Mouse (Mus musculus) hindbrain, embryonic 10.5 days (tissue): ENCODE results near the gene Sectm1b. TPM values are rescaled to one million over a fixed set of nuclear protein-coding genes. Genes with fewer than 3 reads are reported as not detected.
"Not testable (repeated sequence)": the region's sequence is repeated elsewhere in the genome, so short reads cannot be mapped to it uniquely, and the experiment has no call there.

ENCODE experiments used
- DNase-seq: peaks from one replicate; pipeline ENCODE4 v3.0.0-alpha.2; 2017; ENCODE audit warnings: low spot score
- H3K27ac ChIP-seq: fragments of 300-500 bp; sonication (generic); 2 replicates; pipeline ENCODE4 v1.5.1; 2016; ENCODE audit warnings: mild to moderate bottlenecking, moderate library complexity
- H3K27me3 ChIP-seq: fragments of 300-500 bp; sonication (generic); 2 replicates; pipeline ENCODE4 v1.6.1; 2016; ENCODE audit warnings: mild to moderate bottlenecking; ENCODE audit not compliant: poor library complexity, insufficient read depth, severe bottlenecking
- H3K36me3 ChIP-seq: fragments of 300-500 bp; sonication (generic); 2 replicates; pipeline ENCODE4 v1.6.1; 2016; ENCODE audit warnings: mild to moderate bottlenecking, moderate library complexity
- H3K4me1 ChIP-seq: fragments of 300-500 bp; sonication (generic); replicated peaks from 2 replicates; pipeline ENCODE4 v1.6.1; 2016; ENCODE audit warnings: mild to moderate bottlenecking
- H3K4me3 ChIP-seq: fragments of 300-500 bp; sonication (generic); 2 replicates; pipeline ENCODE4 v1.5.1; 2016; ENCODE audit warnings: mild to moderate bottlenecking, moderate library complexity
- H3K9me3 ChIP-seq: fragments of 300-500 bp; sonication (generic); 2 replicates; pipeline ENCODE4 v1.6.1; 2016; ENCODE audit warnings: mild to moderate bottlenecking, moderate library complexity
- WGBS: fragments of 180-500 bp; shearing (Covaris S2); methylation state at CpG from one replicate; pipeline ENCODE4 v1.1.7; 2016; 5-methylcytosine and 5-hydroxymethylcytosine counted together
- polyA plus RNA-seq: library from polyadenylated mRNA; unstranded; fragments of >200 nt; fragmentation: Nextera tagmentation; extraction: Ambion mirVana; gene quantifications from 2 replicates; pipeline ENCODE4 v1.2.1, GENCODE M21; 2016

Gene Sectm1b
- polyA plus RNA-seq, 1 experiment from 2014 or later: not detected

- not testable (repeated sequence) for H3K9me3 ChIP-seq, H3K36me3 ChIP-seq, H3K4me3 ChIP-seq, DNase-seq, H3K27me3 ChIP-seq, H3K27ac ChIP-seq
- WGBS: 95% methylated on average over 6 of the region's 6 CpGs
- H3K4me1 ChIP-seq: peaks cover 14% of the 10 kb centered on the region; the same call in 1 of the 2 replicates
Measured at GRCm38 (mm10) chr11:121060401-121061067, 2.8 kb downstream of the Sectm1b start.

- Histone ChIP-seq H3K36me3 (no peaks in the 10 kb centered on the region), H3K4me3 (no peak overlapping the region), H3K9me3 (no peaks in the 10 kb centered on the region), H3K27ac (no peak overlapping the region), H3K4me1 (0 out of 2 replicates have a peak, but pooled peaks cover 7% of the 10 kb centered on the region), H3K27me3 (peaks cover 8% of the 10 kb centered on the region; the same call in 1 of the 2 replicates)
- WGBS: 93% methylated on average over 4 of the region's 4 CpGs
- no peak for DNase-seq
Measured at GRCm38 (mm10) chr11:121059471-121059870, 3.9 kb downstream of the Sectm1b start.

GRCm38 (mm10) chr11:121058956-121059355 is 4.4 kb downstream of the Sectm1b start:
- H3K27ac ChIP-seq: no peak overlapping the region
- no peak for DNase-seq
- H3K9me3 ChIP-seq: no peaks in the 10 kb centered on the region
- H3K27me3 ChIP-seq: peaks cover 8% of the 10 kb centered on the region; the same call in 1 of the 2 replicates
- H3K36me3 ChIP-seq: no peaks in the 10 kb centered on the region
- no peak overlapping the region for H3K4me3 ChIP-seq
- 0 out of 2 replicates have a peak, but pooled peaks cover 7% of the 10 kb centered on the region for H3K4me1 ChIP-seq
- WGBS: 88% methylated on average over 4 of the region's 4 CpGs

GRCm38 (mm10) chr11:121058122-121058521 is 5.2 kb downstream of the Sectm1b start:
- 84% methylated on average over 5 of the region's 5 CpGs for WGBS
- H3K36me3 ChIP-seq: no peaks in the 10 kb centered on the region
- no peak overlapping the region for H3K4me3 ChIP-seq
- H3K4me1 ChIP-seq: peaks cover 7% of the 10 kb centered on the region; the same call in 1 of the 2 replicates
- H3K9me3 ChIP-seq: no peaks in the 10 kb centered on the region
- DNase-seq: no peak
- H3K27ac ChIP-seq: no peak overlapping the region
- peaks cover 8% of the 10 kb centered on the region; the same call in 1 of the 2 replicates for H3K27me3 ChIP-seq

DNA sequence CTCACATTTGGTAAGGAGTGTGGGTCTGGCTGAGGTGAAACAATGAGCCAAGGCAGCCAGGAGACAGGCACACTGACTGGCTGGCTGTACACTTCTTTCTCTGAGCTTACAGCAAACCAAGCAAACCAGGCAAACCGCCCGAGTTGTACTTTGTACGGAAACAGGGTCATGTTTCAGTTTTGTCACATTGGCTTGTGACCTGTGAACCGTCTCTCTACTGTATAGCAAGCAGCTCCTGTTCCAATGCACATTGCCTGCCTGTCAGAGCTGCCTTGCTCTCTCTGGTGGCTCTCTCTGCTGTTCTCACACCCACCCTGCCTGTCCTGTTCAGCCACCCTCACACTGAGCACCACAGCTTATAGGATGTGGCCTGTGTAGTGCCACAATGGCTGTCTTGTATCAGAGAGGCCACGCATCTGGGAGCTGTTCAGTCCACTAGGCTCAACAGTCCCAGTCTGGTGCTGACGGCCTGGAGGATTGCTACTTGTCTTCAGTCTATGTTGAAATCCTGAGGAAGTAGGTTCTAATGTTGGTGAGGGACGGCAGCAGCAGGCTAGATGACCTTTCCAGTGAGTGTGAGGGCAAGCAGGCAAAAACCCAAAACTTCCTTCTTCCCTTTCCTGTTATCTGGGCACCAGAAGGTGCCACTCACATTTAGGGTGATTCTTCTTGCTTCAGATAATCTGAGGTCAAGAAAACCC is 6.7 kb downstream of the Sectm1b start:
- Histone ChIP-seq H3K27ac (no peak overlapping the region), H3K4me3 (no peak overlapping the region), H3K36me3 (no peaks in the 10 kb centered on the region), H3K27me3 (peaks cover 8% of the 10 kb centered on the region; the same call in 1 of the 2 replicates), H3K4me1 (peaks cover 7% of the 10 kb centered on the region; the same call in 1 of the 2 replicates), H3K9me3 (no peaks in the 10 kb centered on the region)
- WGBS: 74% methylated on average over 7 of the region's 7 CpGs
- DNase-seq: no peak

GRCm38 (mm10) chr11:121053536-121053935 is 9.8 kb downstream of the Sectm1b start:
- no peaks in the 10 kb centered on the region for H3K36me3 ChIP-seq
- H3K9me3 ChIP-seq: no peaks in the 10 kb centered on the region
- H3K4me3 ChIP-seq: no peak overlapping the region
- H3K27me3 ChIP-seq: peaks cover 13% of the 10 kb centered on the region; the same call in 1 of the 2 replicates
- no peak overlapping the region for H3K27ac ChIP-seq
- peaks cover 7% of the 10 kb centered on the region; the same call in 1 of the 2 replicates for H3K4me1 ChIP-seq
- 16% methylated on average over 8 of the region's 8 CpGs for WGBS
- DNase-seq: peak; percentile 82

GRCm38 (mm10) chr11:121052387-121052786 is 11.0 kb downstream of the Sectm1b start:
- Histone ChIP-seq H3K4me1 (peaks cover 7% of the 10 kb centered on the region; the same call in 1 of the 2 replicates), H3K27ac (no peak overlapping the region), H3K9me3 (no peaks in the 10 kb centered on the region), H3K36me3 (no peaks in the 10 kb centered on the region), H3K4me3 (no peak overlapping the region), H3K27me3 (peaks cover 19% of the 10 kb centered on the region)
- DNase-seq: no peak
- WGBS: 69% methylated on average over 4 of the region's 4 CpGs

GRCm38 (mm10) chr11:121051793-121052192 is 11.6 kb downstream of the Sectm1b start:
- 66% methylated on average over 1 of the region's 1 CpGs for WGBS
- H3K4me1 ChIP-seq: peaks cover 7% of the 10 kb centered on the region; the same call in 1 of the 2 replicates
- DNase-seq: no peak

GRCm38 (mm10) chr11:121049840-121050239 is 13.5 kb downstream of the Sectm1b start:
- Histone ChIP-seq H3K4me1 (peaks cover 14% of the 10 kb centered on the region), H3K27ac (no peak overlapping the region), H3K36me3 (no peaks in the 10 kb centered on the region), H3K4me3 (no peak overlapping the region), H3K9me3 (no peaks in the 10 kb centered on the region), H3K27me3 (peaks cover 34% of the 10 kb centered on the region)
- DNase-seq: no peak
- WGBS: 68% methylated on average over 1 of the region's 1 CpGs

More at GRCm38 (mm10) chr11:121051793-121052192, 11.6 kb downstream of the Sectm1b start:
- Histone ChIP-seq H3K4me3 (no peak overlapping the region), H3K9me3 (no peaks in the 10 kb centered on the region), H3K27me3 (peaks cover 25% of the 10 kb centered on the region), H3K36me3 (no peaks in the 10 kb centered on the region), H3K27ac (no peak overlapping the region)

GRCm38 (mm10) chr11:121047826-121048399 is 15.5 kb downstream of the Sectm1b start:
- Histone ChIP-seq H3K36me3 (no peaks in the 10 kb centered on the region), H3K27ac (no peak overlapping the region), H3K9me3 (no peaks in the 10 kb centered on the region), H3K4me1 (peaks cover 18% of the 10 kb centered on the region; the same call in 1 of the 2 replicates), H3K27me3 (peaks cover 46% of the 10 kb centered on the region), H3K4me3 (no peak overlapping the region)
- 52% methylated on average over 2 of the region's 2 CpGs for WGBS
- peak; percentile 13 for DNase-seq

DNA sequence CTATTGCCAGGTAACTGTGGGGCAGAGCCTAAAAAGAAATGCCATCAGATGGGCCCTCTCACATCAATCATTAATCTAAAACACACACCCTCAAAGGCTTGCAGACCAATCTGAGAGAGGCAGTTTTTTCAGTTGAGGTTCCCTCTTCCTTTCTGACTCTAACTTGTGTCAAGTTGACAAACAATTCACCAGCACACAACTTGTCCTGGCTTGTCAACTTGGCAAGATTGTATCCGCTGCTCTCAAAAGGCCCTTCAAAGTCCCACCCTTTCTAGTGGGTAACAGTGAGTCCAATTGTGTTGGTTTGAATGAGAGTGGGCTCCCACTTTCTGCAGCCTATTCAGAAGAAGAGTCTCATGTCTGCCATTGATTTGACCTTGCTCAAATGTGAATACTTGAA is 18.1 kb downstream of the Sectm1b start:
- peaks cover 46% of the 10 kb centered on the region for H3K27me3 ChIP-seq
- H3K27ac ChIP-seq: no peak overlapping the region
- H3K9me3 ChIP-seq: no peaks in the 10 kb centered on the region
- no peak overlapping the region for H3K4me3 ChIP-seq
- no peak for DNase-seq
- peaks cover 18% of the 10 kb centered on the region; the same call in 1 of the 2 replicates for H3K4me1 ChIP-seq
- no peaks in the 10 kb centered on the region for H3K36me3 ChIP-seq
- 51% methylated on average over 1 of the region's 1 CpGs for WGBS

DNA sequence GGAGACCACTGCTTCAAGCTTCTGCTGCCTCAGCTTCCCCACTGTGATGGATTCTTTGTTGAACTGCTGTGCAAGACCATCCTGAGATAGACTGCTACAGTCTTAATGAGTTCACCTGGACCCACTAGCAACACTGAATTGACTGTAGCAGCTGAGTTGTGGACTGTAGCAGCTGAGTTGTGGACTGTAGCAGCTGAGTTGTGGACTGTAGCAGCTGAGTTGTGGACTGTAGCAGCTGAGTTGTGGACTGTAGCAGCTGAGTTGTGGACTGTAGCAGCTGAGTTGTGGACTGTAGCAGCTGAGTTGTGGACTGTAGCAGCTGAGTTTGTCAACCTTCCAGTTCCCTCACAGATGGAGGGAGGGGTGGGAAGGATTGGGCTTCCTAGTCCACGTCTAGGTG is 20.3 kb downstream of the Sectm1b start:
- 77% methylated on average over 1 of the region's 1 CpGs for WGBS
- H3K36me3 ChIP-seq, H3K27ac ChIP-seq, DNase-seq, H3K4me3 ChIP-seq, H3K9me3 ChIP-seq: not testable (repeated sequence)
- H3K27me3 ChIP-seq: peaks cover 47% of the 10 kb centered on the region
- peaks cover 18% of the 10 kb centered on the region; the same call in 1 of the 2 replicates for H3K4me1 ChIP-seq
